Mouse (Mus musculus) ES-CJ7 (cell line): ENCODE results near the gene Thap4.
A peak's percentile ranks its signal among the peaks of the same experiment; 100 is the strongest.
"Not testable (repeated sequence)": the region's sequence is repeated elsewhere in the genome, so short reads cannot be mapped to it uniquely, and the experiment has no call there.

Experiments used
- DNase-seq: peaks from one replicate; pipeline ENCODE4 v3.0.0; 2011; ENCODE audit warnings: low read depth, low spot score

The Thap4 gene

GRCm38 (mm10) chr1:93691786-93692357 is 62.8 kb downstream of the Thap4 start:
- no peak for DNase-seq

GRCm38 (mm10) chr1:93691106-93691505 is 63.6 kb downstream of the Thap4 start:
- no peak for DNase-seq

GRCm38 (mm10) chr1:93689901-93690496 is 64.7 kb downstream of the Thap4 start:
- DNase-seq, result no peak

GRCm38 (mm10) chr1:93688154-93688553 is 66.5 kb downstream of the Thap4 start:
- DNase-seq, result no peak

DNA sequence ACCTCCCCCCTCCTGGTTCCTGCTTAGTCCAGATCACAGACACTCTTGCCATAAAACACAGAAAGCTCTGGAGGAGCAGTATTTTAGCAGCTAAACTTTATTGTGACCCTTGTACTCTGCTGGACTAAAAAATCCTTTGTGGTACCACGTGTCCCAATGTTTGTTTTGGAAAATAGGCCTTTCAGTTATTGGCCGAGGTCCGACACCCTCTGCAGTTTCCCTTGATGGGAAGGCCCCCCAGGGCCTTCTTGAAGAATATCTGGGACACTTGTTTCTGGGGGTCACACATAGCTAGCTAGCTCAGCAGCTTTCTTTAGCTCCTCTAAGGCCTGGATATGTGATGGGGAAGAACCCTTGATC is 67.7 kb downstream of the Thap4 start:
- no peak for DNase-seq

DNA sequence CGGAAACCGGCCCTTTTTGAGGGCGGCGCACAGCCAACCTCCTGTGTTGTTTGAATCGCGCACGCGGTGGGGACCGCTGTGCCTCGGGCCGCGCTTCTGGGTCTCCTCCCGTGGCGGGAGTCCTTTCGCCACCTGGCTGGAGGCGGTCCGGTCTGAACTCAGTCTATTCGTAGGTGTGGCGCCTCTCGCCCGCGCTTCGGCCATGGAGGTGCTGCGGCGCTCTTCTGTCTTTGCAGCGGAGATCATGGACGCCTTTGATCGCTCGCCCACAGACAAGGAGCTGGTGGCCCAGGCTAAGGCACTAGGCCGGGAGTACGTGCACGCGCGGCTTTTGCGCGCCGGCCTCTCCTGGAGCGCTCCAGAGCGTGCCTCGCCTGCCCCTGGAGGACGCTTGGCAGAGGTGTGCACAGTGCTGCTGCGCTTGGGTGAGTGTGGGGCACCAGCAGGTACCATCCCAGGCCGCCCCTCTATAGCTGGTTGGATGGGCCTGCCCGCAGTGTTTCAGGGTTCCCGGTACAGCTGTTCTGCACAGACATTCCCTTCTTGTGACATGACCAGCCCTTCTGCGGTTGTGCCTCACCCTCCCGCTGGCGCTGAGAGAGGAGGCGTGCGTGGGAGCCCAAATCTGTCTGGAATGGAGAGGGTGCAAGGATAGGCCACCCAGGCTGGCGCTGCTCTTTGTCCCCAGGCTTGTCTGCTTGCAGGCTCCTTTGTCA is 68.3 kb downstream of the Thap4 start:
- peak; percentile 88 for DNase-seq

- DNase-seq, result peak; percentile 85
Measured at GRCm38 (mm10) chr1:93685401-93686244, 69.0 kb downstream of the Thap4 start, which contains the start of gene Bok. Gene Bok, plus strand, starts transcription at chr1:93685660.

DNA sequence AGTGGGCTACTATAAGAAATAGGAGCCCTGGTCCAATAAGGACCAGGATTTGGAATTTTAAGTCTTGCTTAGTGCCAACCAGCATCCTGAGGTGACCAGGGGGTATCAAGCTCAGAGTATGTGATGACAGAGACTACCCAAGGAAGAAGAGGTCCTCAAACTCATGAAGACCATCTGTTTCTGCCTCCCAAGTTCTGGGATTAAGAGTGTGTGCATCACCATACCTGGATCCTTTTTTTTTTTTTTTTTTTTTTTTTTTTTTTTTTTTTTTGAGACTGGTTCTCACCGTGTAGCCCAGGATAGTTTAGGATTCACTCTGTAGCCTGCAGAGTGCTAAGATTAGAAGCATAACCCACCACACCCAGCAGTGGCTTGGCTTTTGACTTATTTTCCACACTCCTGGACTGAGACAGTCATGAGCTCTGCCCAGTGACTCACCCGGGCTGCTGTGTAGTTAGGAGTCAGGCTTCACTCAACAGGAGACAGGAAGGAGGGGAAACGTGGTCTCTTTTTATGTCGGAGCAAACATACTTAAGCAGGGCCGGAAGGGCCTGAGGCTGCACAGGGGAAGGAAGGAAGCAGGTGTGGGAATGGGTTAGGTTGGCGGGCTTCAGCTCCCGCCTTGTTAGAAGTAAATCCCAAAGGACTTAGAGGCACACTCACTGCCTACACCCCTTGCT is 74.6 kb downstream of the Thap4 start:
- no peak for DNase-seq

- no peak for DNase-seq
Measured at GRCm38 (mm10) chr1:93678386-93678785, 76.3 kb downstream of the Thap4 start.

DNA sequence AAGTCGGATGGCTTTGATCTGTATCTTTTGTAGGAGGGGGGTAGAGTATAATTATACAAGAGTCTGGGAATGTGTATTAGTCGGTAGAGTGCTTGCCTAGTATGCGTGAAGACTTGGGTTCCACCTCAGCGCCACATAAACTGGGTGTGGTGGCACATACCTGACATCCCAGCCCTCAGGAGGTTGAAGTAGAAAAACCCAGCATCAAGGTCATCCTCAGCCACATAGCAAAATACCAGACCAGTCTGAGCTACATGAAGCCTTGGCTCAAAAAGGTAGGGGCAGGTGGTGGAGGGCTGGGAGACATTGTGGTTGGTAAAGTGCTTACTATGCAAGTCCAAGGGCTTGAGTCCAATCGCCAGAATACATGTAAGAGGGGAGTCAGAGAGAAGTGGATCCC is 82.0 kb downstream of the Thap4 start:
- DNase-seq, result peak; percentile 82

- DNase-seq, result no peak
Measured at GRCm38 (mm10) chr1:93669941-93670340, 84.7 kb downstream of the Thap4 start.

GRCm38 (mm10) chr1:93668791-93669548 is 85.7 kb downstream of the Thap4 start:
- DNase-seq, result peak; percentile 93

- DNase-seq, result peak; percentile 92
Measured at GRCm38 (mm10) chr1:93667760-93668400, 86.8 kb downstream of the Thap4 start.

GRCm38 (mm10) chr1:93658559-93658958 is 96.1 kb downstream of the Thap4 start, which contains the start of gene Stk25:
Gene Stk25, minus strand, starts transcription at chr1:93658659.
- DNase-seq, result not testable (repeated sequence)

GRCm38 (mm10) chr1:93657025-93657360 is 97.7 kb downstream of the Thap4 start:
- DNase-seq, result no peak

DNA sequence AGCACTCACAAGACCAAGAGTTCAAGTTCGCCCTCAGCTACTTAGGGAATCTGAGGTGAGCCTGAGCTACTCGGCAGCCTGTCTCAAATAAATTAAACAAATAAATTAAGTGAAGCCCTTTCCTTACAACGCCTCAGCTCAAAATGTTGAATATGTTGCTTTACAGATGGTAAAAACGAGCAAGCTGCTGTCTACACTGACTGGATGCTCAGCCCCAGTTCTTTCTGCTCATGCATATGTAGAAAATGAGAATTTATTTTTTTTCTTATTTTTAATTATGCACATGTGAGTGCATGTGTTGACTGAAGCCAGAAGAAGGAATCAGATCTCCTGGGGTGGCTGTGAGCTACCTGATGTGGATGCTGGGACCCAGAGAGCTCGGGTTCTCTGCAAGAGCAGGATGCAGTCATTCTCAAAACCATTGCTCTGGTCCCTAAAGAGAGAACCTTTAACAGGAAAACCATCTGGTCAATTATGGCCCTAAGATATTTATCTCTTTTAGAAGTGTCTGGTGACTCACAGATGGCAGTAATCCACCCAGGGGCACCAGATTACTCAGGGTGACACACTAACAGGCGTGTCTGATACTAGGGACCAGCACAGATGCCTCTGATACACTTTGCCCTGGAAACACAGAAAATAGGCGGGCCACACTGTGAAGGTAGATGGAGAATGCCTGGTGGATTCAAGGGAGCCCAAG is 98.2 kb downstream of the Thap4 start:
- DNase-seq, result no peak

DNA sequence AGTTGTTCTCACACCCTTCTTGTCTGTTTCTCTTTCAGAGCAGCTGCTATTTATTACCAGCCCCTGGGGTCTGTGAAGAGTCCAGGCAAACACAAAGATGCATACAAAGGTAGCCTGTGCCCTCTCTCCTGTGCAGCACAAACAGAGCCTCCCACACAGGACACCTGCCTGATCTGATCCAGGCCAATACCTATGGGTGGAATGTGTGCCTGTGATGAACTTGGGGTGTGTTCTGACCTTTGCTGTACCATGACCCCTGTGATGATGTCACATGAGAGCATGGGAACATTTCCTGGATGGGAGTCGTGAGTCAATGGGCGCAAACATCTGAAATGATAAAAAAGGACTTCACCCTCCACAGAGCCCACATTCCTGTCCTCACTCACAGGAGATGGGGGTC is 99.9 kb downstream of the Thap4 start:
- DNase-seq, result no peak

- DNase-seq, result no peak
Measured at GRCm38 (mm10) chr1:93654275-93654674, 100.4 kb downstream of the Thap4 start.
